7 mouse cellular contexts compared by ENCODE assay signal in the genomic region with DNA sequence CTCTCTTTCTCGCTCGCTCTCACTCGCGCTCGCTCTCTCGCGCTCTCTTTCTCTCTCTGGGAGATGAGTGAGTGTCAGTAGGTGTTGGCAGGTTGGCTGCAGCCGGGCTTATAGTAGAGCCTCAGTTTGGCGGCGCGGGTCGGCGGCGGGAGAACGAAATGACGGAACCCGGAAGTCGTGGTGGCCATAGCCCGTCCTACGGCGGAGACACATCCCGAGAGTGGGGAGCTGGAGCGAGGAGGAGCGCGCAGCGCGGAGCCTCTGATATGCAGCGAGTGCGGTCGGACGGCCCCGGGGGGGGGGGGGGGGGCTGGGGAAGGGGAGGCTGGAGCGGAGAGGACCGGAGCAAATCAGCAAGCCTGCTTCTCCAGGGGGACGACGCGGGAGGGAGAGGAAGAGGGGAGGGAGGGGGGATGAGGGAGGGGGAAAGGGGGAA. TPM values are rescaled to one million over a fixed set of nuclear protein-coding genes. Genes with fewer than 3 reads are reported as not detected.
DNase-seq lines count a peak whose midpoint lies in the region; ATAC-seq and TF ChIP-seq lines count a peak whose summit lies in the region.

A gene (minus strand): TSS at position 270 of the 436 bp plus-strand sequence.

- ATAC-seq in intestine, postnatal 0 days, result peak; percentile 48

- TF ChIP-seq CTCF in intestine, postnatal 0 days (IDR thresholded peaks at IDR 0.05; ENCODE audit: low read depth), result no peak

- no peaks in the 10 kb centered on the region for H3K4me1 ChIP-seq in intestine, postnatal 0 days (replicated peaks; ENCODE audit: control insufficient read depth, insufficient read depth, low read length)

- peak within 1 kb of the TSS; percentile 48 for H3K4me3 ChIP-seq in intestine, postnatal 0 days (ENCODE audit: low read depth, low read length)

- no peaks in the 10 kb centered on the region for H3K9me3 ChIP-seq in intestine, postnatal 0 days (ENCODE audit: control insufficient read depth)

- H3K27me3 ChIP-seq in intestine, postnatal 0 days (replicated peaks; ENCODE audit: control insufficient read depth, insufficient read depth, low read length), result peaks cover 27% of the 10 kb centered on the region

- intact Hi-C loops in left cerebral cortex, postnatal 4 days (cut with DNase I), result loop anchor here (5.0 to 10.0 kb wide), 2 partner anchors 208 to 1211 kb away; no protein-coding TSS in a partner anchor

- H3K9ac ChIP-seq in intestine, postnatal 0 days (ENCODE audit: low read depth, low read length), result peak within 1 kb of the TSS; percentile 56

- peak within 1 kb of the TSS; percentile 75 for H3K4me2 ChIP-seq in intestine, postnatal 0 days (replicated peaks; ENCODE audit: low read depth)

- peak; percentile 86 for DNase-seq in R1 (ENCODE audit: low read depth, low spot score)
- peak; percentile 89 for DNase-seq in embryo, embryonic 10.5 days (ENCODE audit: low spot score)
- DNase-seq in gonadal fat pad, adult 2 months (ENCODE audit: low read depth), result no peak
- DNase-seq in left cerebral cortex, postnatal 4 days, result peak; percentile 57
- DNase-seq in mesoderm, embryonic 11.5 days (ENCODE audit: low read depth, low spot score), result peak; percentile 94
- DNase-seq in skeletal muscle tissue, adult 2 months (ENCODE audit: low read depth, low spot score), result peak; percentile 77

- under 1% methylated on average over 29 of the region's 37 CpGs for WGBS in intestine, postnatal 0 days

- no peaks in the 10 kb centered on the region for H3K36me3 ChIP-seq in intestine, postnatal 0 days (ENCODE audit: control insufficient read depth, insufficient read depth)

- H3K27ac ChIP-seq in intestine, postnatal 0 days (ENCODE audit: low read depth, low read length), result peak within 1 kb of the TSS; percentile 71

RNA-seq across cellular contexts. Expression of the gene that starts here (rescaled TPM):
- 10.9 and 11.9 TPM in 2 replicates for polyA plus RNA-seq in gonadal fat pad, adult 2 months (2012; rRNA removed)
- polyA plus RNA-seq in intestine, postnatal 0 days (2015; fragmentation: Nextera tagmentation; extraction: Ambion mirVana), result 13.1 and 14.0 TPM in 2 replicates
- total RNA-seq in left cerebral cortex, postnatal 4 days (2021), result 100 to 1,000 TPM; 186 to 188 TPM
